Comparison of ENCODE assay signal across 8 mouse cellular contexts in the genomic region with DNA sequence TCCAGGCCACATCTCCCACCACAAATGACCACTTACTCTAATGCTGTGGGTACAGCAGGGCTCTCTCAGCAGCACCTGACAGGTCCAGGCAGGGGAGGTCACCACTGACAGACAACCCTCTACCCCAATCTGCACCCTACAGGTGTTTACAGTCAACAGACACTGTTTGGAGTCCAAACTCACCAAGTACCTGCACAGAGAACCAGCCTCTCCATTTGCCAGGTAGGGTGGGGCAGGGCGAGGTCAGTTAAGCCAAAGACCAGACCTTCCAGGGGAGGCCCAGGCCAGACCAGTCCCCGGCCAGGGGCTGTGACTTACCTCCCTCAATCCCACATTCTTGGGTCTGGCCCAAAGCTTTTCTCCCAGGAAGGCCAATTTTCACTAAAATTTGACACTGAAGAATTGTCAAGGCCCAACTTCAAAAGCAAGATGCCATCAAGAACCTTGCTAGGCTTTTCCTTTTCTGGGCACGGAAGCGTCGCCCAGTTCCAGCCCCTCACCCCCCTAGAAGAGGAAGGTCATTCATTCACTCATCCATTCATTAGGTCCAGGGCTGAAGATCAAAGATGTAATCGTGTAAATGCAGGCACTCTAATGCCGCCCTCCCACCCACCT. TPM values are rescaled to one million over a fixed set of nuclear protein-coding genes. Genes with fewer than 3 reads are reported as not detected.
A peak's percentile ranks its signal among the peaks of the same experiment; 100 is the strongest.
DNase-seq lines count a peak whose midpoint lies in the region; TF ChIP-seq lines count a peak whose summit lies in the region.

No protein-coding gene starts in this region.

- H3K27ac ChIP-seq in testis, adult 2 months (ENCODE audit: control insufficient read depth, insufficient read depth, low read depth, low read length): peak overlapping the region; percentile 65; the same call in 1 of the 2 replicates

- no peak for TF ChIP-seq CTCF in testis, adult 2 months (IDR thresholded peaks at IDR 0.05; ENCODE audit: control insufficient read depth, insufficient read depth, insufficient replicate concordance, low read depth, low read length)

- H3K36me3 ChIP-seq in testis, adult 2 months (ENCODE audit: control insufficient read depth, insufficient read depth, low read length): no peaks in the 10 kb centered on the region; the same call in 1 of the 2 replicates

- peak overlapping the region; percentile 95 for H3K4me3 ChIP-seq in testis, adult 2 months (ENCODE audit: control insufficient read depth, low read depth, low read length)

- peaks cover 25% of the 10 kb centered on the region for H3K4me1 ChIP-seq in testis, adult 2 months (ENCODE audit: control insufficient read depth, insufficient read depth, low read length)

- H3K27me3 ChIP-seq in testis, adult 2 months (ENCODE audit: control insufficient read depth, insufficient read depth, low read length): no peaks in the 10 kb centered on the region

- TF ChIP-seq POLR2A in testis, adult 2 months (IDR thresholded peaks at IDR 0.05; ENCODE audit: control insufficient read depth, low read depth, low read length): no peak

- DNase-seq in adrenal gland, adult 2 months: peak; percentile 57
- DNase-seq in adrenal gland, postnatal 4 days (ENCODE audit: low spot score in 2 of 2): no peak
- no peak for DNase-seq in testis, postnatal 10 days (ENCODE audit: low spot score)
- DNase-seq in liver: peak; percentile 39
- DNase-seq in spleen, postnatal 14 days (ENCODE audit: low spot score in 2 of 2): no peak
- no peak for DNase-seq in left cerebral cortex, adult 18-20 months (ENCODE audit: low spot score in 2 of 2)
- no peak for DNase-seq in urinary bladder, postnatal 4 days (ENCODE audit: low spot score in 2 of 2)

RNA-seq across cellular contexts. Expression of a gene that starts 1.5 kb away (rescaled TPM):
- total RNA-seq in adrenal gland, adult 2 months (2021): 100 to 1,000 TPM; 476 to 493 TPM
- polyA plus RNA-seq in adrenal gland, adult 2 months (2012; rRNA removed): 1,190 and 1,565 TPM in 2 replicates
- total RNA-seq in adrenal gland, postnatal 4 days (2021): 100 to 1,000 TPM; 344 to 347 TPM
- 329 and 345 TPM in 2 replicates for polyA plus RNA-seq in testis, adult 2 months (2012; rRNA removed)
- total RNA-seq in left cerebral cortex, adult 18-20 months (2021): 1,000 to 10,000 TPM; 1,209 to 1,218 TPM

RNA-seq across cellular contexts. Expression of a gene that starts 4.4 kb away (rescaled TPM):
- 10 to 100 TPM; 30.1 to 42.1 TPM for total RNA-seq in adrenal gland, adult 2 months (2021)
- 68.4 and 71.3 TPM in 2 replicates for polyA plus RNA-seq in adrenal gland, adult 2 months (2012; rRNA removed)
- total RNA-seq in adrenal gland, postnatal 4 days (2021): 10 to 100 TPM; 44.9 to 46.8 TPM
- polyA plus RNA-seq in testis, adult 2 months (2012; rRNA removed): 116 and 135 TPM in 2 replicates
- 10 to 100 TPM; 27.3 to 38.0 TPM for total RNA-seq in left cerebral cortex, adult 18-20 months (2021)

RNA-seq across cellular contexts. Expression of a gene that starts 17.3 kb away (rescaled TPM):
- 10 to 100 TPM; 56.4 to 62.0 TPM for total RNA-seq in adrenal gland, adult 2 months (2021)
- polyA plus RNA-seq in adrenal gland, adult 2 months (2012; rRNA removed): 23.6 and 24.7 TPM in 2 replicates
- 10 to 100 TPM; 51.0 to 51.8 TPM for total RNA-seq in adrenal gland, postnatal 4 days (2021)
- polyA plus RNA-seq in testis, adult 2 months (2012; rRNA removed): 486 and 516 TPM in 2 replicates
- 100 to 1,000 TPM; 114 to 120 TPM for total RNA-seq in left cerebral cortex, adult 18-20 months (2021)

RNA-seq across cellular contexts. Expression of a gene that starts 37.4 kb away (rescaled TPM):
- 10 to 100 TPM; 13.4 to 17.1 TPM for total RNA-seq in adrenal gland, adult 2 months (2021)
- polyA plus RNA-seq in adrenal gland, adult 2 months (2012; rRNA removed): 24.6 and 33.5 TPM in 2 replicates
- total RNA-seq in adrenal gland, postnatal 4 days (2021): 10 to 100 TPM; 13.7 to 15.9 TPM
- polyA plus RNA-seq in testis, adult 2 months (2012; rRNA removed): 7.0 and 9.5 TPM in 2 replicates
- 10 to 100 TPM; 62.8 to 66.6 TPM for total RNA-seq in left cerebral cortex, adult 18-20 months (2021)

RNA-seq across cellular contexts. Expression of a gene that starts 41.3 kb away (rescaled TPM):
- total RNA-seq in adrenal gland, adult 2 months (2021): 1 to 10 TPM; 1.4 to 2.4 TPM
- 7.4 and 8.8 TPM in 2 replicates for polyA plus RNA-seq in adrenal gland, adult 2 months (2012; rRNA removed)
- total RNA-seq in adrenal gland, postnatal 4 days (2021): 1 to 10 TPM; 7.6 to 8.2 TPM
- polyA plus RNA-seq in testis, adult 2 months (2012; rRNA removed): 0.35 and 0.54 TPM in 2 replicates
- total RNA-seq in left cerebral cortex, adult 18-20 months (2021): 1 to 10 TPM; 8.1 to 8.5 TPM

Comparison
In these comparisons a context has a peak if more than half of its experiments do, and no peak if none do; other contexts are left out.
1. DNase-seq: peak in adrenal gland, adult 2 months (single experiment) and liver (single experiment); none in adrenal gland, postnatal 4 days (0 of 2), testis, postnatal 10 days (single experiment), spleen, postnatal 14 days (0 of 2), left cerebral cortex, adult 18-20 months (0 of 2) and urinary bladder, postnatal 4 days (0 of 2).